Mouse (Mus musculus) right cerebral cortex, postnatal 4 days (tissue): ENCODE data around the gene Tbx6.

Experiments
- DNase-seq: peaks from one replicate; pipeline ENCODE4 v3.0.0-alpha.2; 2022

The Tbx6 gene

DNA sequence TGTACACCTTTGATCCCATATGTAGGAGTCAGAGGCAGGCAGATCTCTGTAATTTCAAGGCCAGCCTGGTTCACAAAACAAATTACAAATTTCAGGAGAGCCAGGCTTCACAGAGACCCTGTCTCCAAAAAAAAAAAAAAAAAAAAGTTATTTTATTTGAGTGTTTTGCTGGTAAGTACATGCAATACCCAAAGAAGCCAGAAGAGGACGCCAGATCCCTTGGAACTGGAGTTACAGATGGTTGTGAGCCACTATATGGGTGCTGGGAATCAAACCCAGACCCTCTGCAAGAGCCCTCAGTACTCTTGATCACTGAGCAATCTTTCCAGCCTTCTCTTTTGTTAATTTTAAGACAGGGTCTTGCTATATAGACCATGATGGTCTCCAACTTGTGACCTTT lies 37.5 kb downstream of the Tbx6 start:
- DNase-seq, result no peak

DNA sequence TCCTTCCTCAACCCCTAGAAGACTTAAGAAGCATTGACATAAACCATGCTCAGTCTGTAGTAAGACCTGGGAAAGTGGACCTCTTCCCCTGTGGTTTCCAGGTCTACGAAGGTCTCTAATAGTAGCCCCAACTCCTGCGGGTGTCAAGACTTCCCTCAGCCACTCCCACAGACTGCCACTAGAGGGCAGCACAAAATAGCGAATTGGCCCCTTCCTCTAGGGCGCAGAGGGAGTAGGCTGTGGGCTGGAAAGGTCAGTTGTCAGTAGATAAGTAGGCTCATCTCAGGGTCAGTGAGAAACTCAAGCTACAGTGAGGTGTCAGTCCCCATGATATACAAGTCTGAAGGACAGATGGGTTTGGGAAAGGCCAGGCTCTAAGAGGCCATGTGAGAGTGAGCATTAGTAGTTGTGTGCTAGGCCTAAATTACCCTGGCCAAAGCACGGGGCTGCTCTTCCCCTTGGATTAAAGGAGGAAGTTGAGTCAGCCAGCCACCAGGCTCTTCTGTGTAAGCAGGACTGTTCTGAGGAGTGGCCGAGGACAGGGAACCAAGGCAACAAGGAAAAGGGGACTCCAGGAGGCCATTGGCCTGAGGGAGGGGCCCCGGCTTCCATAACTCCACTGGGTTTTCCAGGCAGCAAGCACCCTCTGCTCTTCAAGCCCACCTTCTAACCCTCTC lies 40.7 kb downstream of the Tbx6 start:
- DNase-seq, result peak; percentile 83

DNA sequence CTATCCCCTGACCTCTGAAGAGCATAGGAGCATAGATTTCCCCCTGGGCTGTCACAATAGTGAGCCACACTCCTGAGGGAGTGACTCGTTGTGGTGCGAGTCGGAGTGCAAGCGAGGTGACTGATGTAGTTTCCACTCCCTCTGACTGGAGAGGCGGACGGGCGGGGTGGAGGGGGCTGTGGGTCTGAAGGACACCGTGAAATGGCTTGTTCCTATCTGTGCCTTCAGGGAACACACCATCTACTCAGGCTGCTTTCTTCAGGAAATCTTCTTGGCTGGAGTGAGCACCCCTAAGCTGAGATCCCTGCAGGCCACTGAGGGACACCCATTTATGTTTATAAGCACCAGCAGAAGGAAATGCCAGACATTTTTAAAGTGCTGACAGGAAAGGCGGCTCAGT lies 41.5 kb downstream of the Tbx6 start:
- DNase-seq, result no peak

DNA sequence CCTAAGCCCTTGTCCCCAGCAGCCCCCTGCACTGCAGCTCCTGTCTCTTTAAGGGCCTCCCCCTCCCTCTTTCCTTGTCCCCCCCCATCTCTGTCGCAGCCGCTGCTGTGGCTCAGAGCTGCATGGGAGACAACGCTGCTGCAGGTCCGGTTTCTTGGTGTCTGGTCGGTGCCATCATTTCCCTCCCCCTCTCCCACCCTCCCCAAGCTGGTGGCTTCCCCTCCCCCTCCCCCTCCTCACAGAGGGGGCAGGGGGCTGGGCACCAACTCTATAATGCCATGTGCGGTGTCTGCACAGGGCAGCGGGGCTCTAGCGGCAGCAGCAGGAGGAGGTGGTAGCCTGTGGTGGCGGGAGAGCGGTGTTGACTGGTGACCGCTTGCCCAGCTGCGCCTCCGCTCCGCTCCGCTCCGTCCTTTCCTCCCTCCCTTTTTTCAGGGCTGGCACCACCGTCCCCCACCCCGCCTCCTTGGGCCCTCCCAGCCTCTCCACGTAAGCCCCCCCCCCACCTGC lies 42.0 kb downstream of the Tbx6 start:
- DNase-seq, result peak; percentile 61

DNA sequence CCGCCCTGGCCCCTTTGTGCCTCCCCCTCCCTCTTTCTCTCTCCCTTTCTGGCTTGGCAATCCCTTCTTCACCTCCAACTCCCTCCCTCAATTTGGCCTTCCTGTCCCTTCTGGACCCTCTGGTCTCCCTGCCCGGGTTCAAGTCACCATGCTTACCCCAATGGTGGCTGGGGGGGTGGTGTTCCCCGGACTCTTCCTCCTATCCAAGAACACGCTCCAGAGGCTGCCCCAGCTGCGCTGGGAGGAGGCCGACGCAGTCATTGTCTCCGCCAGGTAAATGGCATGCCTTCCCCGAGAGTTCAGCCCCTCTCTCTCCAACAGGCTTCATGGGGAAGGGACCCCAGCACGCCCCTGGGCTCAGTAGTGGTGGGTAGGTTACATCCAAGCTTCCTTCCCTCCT lies 42.7 kb downstream of the Tbx6 start:
- no peak for DNase-seq

DNA sequence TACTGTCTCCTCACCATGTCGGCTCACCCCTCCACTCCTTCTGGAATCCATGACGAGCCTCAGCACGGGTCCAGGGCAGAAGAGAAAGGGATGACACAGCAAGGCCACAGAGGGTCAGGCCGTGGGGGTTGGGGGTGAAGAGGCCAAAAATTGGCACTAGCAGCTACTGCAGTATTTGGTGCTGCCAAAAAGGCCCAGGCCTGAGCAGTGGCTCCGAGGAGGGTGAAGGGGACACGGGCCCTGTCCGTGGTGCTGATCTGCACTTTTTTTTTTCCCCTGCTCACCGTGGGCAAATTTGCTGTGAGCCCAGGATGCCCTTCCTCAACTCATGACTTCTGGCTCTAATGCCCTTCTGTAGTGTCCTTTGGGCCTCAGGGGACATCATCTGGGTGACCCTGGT lies 44.1 kb downstream of the Tbx6 start:
- no peak for DNase-seq

DNA sequence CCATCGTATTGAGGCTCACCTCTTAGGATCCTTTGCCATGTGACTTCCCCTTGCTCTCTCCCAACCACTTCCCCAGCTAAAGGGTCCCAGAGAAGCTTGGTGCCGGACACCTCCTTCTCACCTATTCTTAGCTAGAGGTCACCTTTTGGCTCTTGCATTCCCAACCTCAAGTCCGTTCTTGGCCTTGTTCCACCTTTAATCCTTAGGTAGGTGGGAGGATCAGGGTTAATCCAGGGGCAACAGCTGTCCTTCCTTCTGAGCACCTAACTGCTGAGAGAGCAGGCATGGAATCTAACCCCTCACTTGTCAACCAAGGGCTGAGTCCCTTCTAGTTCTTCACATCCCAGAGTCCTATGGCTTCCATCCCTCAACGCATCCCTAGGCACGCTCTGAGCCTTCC lies 44.7 kb downstream of the Tbx6 start:
- DNase-seq, result no peak

DNA sequence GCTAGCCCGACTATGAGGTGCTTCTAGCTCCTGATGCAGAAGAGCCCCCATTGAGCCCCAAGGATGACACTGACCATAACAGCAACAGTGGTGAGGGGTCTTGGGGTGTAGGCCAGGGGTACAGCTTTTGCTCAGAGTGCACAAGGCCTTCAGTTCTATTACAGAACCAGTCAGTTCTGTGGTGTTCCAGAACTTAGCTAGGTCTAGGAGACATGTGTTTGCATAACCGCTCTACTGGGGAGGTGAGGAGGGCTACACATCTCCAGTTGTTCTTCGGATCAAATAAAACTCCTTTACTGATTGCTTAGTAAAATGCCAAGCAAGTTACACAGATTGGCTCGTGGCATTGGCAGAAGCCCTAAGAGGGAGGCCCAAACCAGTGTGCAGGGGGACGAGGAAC lies 50.3 kb downstream of the Tbx6 start, which contains the start of gene 4930451I11Rik:
TSS of gene 4930451I11Rik (minus strand) at position 101 of the 400 bp plus-strand sequence.
- DNase-seq, result no peak

DNA sequence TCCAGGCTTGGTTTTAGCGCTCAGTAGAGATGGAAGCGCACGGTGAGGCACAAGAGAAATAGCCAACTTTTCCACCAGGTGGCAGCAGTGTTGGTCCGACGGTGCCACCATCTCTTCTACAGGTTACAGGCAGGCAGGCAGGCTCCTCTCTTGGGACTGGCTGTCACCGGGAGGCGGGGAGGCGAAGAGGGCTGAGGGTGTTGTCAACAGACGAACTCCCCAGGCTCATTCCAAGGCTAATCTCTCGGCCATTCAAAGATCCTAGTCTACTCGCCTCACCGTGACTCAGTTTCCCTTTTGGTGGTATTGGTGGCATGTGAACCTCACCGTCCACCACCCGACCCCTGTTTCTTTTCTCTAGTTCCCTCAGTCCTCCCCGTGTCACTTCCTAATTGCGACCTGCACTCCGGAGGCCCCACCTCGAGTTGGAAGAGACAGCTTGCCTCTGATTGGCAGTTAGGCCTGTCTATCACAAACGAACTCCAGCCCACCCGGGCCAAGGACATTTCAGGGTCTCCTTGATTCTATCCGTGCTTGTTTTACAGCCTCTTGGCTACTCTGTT lies 50.8 kb downstream of the Tbx6 start:
- peak; percentile 82 for DNase-seq

DNA sequence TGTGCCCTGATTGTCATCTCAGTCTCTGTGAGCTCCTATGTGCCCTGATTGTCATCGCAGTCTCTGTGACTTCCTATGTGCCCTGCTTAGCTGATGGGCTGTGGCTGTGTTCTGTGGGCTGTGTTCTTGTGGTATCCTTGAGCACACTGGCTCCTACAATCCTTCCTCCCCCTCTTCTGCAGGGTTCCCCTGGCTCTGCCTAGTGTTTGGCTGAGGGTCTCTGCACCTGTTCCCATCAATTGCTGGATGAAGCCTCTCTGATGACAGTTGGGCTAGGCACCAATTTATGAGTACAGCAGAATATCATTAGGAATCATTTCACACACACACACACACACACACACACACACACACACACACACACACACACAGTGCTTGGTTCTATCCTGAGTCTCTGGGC lies 52.0 kb downstream of the Tbx6 start:
- DNase-seq, result no peak
